Mouse (Mus musculus): ENCODE results near the gene Hps5. TPM values are rescaled to one million over a fixed set of nuclear protein-coding genes. Genes with fewer than 3 reads are reported as not detected.
A peak's percentile ranks its signal among the peaks of the same experiment; 100 is the strongest.

Hps5 gene
- polyA plus RNA-seq, 1 experiment from 2014 or later = 13.2 TPM

- no peak overlapping the region for H3K27ac ChIP-seq (replicated peaks)
- no peak overlapping the region for H3K4me2 ChIP-seq
- H3K4me3 ChIP-seq = no peak overlapping the region
- H3K27me3 ChIP-seq = no peaks in the 10 kb centered on the region
- H3K4me1 ChIP-seq (replicated peaks) = no peaks in the 10 kb centered on the region
- H3K9ac ChIP-seq = no peak overlapping the region
- no peaks in the 10 kb centered on the region for H3K9me3 ChIP-seq
- H3K36me3 ChIP-seq = peaks cover 85% of the 10 kb centered on the region
- ATAC-seq (ENCODE audit: low FRiP score, low read depth) = no peak
- WGBS = 92% methylated on average over 4 of the region's 4 CpGs
Measured at GRCm38 (mm10) chr7:46814012-46814411, 18.1 kb upstream of the Hps5 start.

GRCm38 (mm10) chr7:46810325-46810724 lies 14.5 kb upstream of the Hps5 start:
- H3K9me3 ChIP-seq = no peaks in the 10 kb centered on the region
- H3K27ac ChIP-seq (replicated peaks) = no peak overlapping the region
- H3K4me2 ChIP-seq = no peak overlapping the region
- H3K4me1 ChIP-seq (replicated peaks) = no peaks in the 10 kb centered on the region
- H3K36me3 ChIP-seq = peaks cover 71% of the 10 kb centered on the region
- no peaks in the 10 kb centered on the region for H3K27me3 ChIP-seq
- H3K4me3 ChIP-seq = no peak overlapping the region
- H3K9ac ChIP-seq = no peak overlapping the region
- ATAC-seq (ENCODE audit: low FRiP score, low read depth) = no peak
- WGBS = 97% methylated on average over 6 of the region's 6 CpGs

GRCm38 (mm10) chr7:46796779-46797178 lies 915 bp upstream of the Hps5 start:
- Histone ChIP-seq H3K9me3 (no peaks in the 10 kb centered on the region), H3K27me3 (no peaks in the 10 kb centered on the region), H3K9ac (peak overlapping the region; percentile 99), H3K36me3 (peaks cover 20% of the 10 kb centered on the region; the same call in 1 of the 2 replicates), H3K27ac (replicated peaks) (no peak overlapping the region), H3K4me3 (peak overlapping the region; percentile 100), H3K4me2 (peak overlapping the region; percentile 98), H3K4me1 (replicated peaks) (peaks cover 36% of the 10 kb centered on the region)
- 56% methylated on average over 6 of the region's 6 CpGs for WGBS
- no peak for ATAC-seq (ENCODE audit: low FRiP score, low read depth)

- Histone ChIP-seq H3K27ac (replicated peaks) (peak overlapping the region; percentile 87), H3K4me3 (peak overlapping the region; percentile 100), H3K9ac (peak overlapping the region; percentile 99), H3K4me2 (peak overlapping the region; percentile 98), H3K4me1 (replicated peaks) (peaks cover 36% of the 10 kb centered on the region), H3K36me3 (peaks cover 16% of the 10 kb centered on the region; the same call in 1 of the 2 replicates), H3K27me3 (no peaks in the 10 kb centered on the region), H3K9me3 (no peaks in the 10 kb centered on the region)
- under 1% methylated on average over 31 of the region's 31 CpGs for WGBS
- peak; percentile 80 for ATAC-seq (ENCODE audit: low FRiP score, low read depth)
Measured at GRCm38 (mm10) chr7:46796206-46796679, 379 bp upstream of the Hps5 start.

- WGBS = 88% methylated on average over 4 of the region's 4 CpGs
Measured at GRCm38 (mm10) chr7:46793871-46794270, 2.0 kb downstream of the Hps5 start.

GRCm38 (mm10) chr7:46789177-46789849 lies 6.6 kb downstream of the Hps5 start:
- ATAC-seq (ENCODE audit: low FRiP score, low read depth) = no peak
- H3K4me2 ChIP-seq = no peak overlapping the region
- H3K27ac ChIP-seq (replicated peaks) = no peak overlapping the region
- no peak overlapping the region for H3K9ac ChIP-seq
- H3K4me3 ChIP-seq = no peak overlapping the region
- H3K9me3 ChIP-seq = no peaks in the 10 kb centered on the region
- WGBS = 92% methylated on average over 5 of the region's 5 CpGs
- H3K36me3 ChIP-seq = peaks cover 50% of the 10 kb centered on the region
- H3K4me1 ChIP-seq (replicated peaks) = peaks cover 13% of the 10 kb centered on the region
- no peaks in the 10 kb centered on the region for H3K27me3 ChIP-seq

More at GRCm38 (mm10) chr7:46793871-46794270, 2.0 kb downstream of the Hps5 start:
- no peak overlapping the region for H3K4me3 ChIP-seq
- peaks cover 36% of the 10 kb centered on the region for H3K4me1 ChIP-seq (replicated peaks)
- no peak overlapping the region for H3K9ac ChIP-seq
- H3K27me3 ChIP-seq = no peaks in the 10 kb centered on the region
- no peaks in the 10 kb centered on the region for H3K9me3 ChIP-seq
- no peak for ATAC-seq (ENCODE audit: low FRiP score, low read depth)
- no peak overlapping the region for H3K27ac ChIP-seq (replicated peaks)
- H3K4me2 ChIP-seq = no peak overlapping the region
- H3K36me3 ChIP-seq = peaks cover 15% of the 10 kb centered on the region

- no peak overlapping the region for H3K4me2 ChIP-seq
- no peak overlapping the region for H3K27ac ChIP-seq (replicated peaks)
- no peaks in the 10 kb centered on the region for H3K27me3 ChIP-seq
- H3K4me3 ChIP-seq = no peak overlapping the region
- no peaks in the 10 kb centered on the region for H3K4me1 ChIP-seq (replicated peaks)
- no peak overlapping the region for H3K9ac ChIP-seq
- H3K9me3 ChIP-seq = no peaks in the 10 kb centered on the region
- no peak for ATAC-seq (ENCODE audit: low FRiP score, low read depth)
- peaks cover 83% of the 10 kb centered on the region for H3K36me3 ChIP-seq
- WGBS = 76% methylated on average over 4 of the region's 4 CpGs
Measured at GRCm38 (mm10) chr7:46770706-46771105, 25.2 kb downstream of the Hps5 start.

GRCm38 (mm10) chr7:46768451-46768850 lies 27.4 kb downstream of the Hps5 start:
- Histone ChIP-seq H3K4me3 (no peak overlapping the region), H3K27ac (replicated peaks) (no peak overlapping the region), H3K27me3 (no peaks in the 10 kb centered on the region), H3K9me3 (no peaks in the 10 kb centered on the region), H3K4me2 (no peak overlapping the region), H3K4me1 (replicated peaks) (no peaks in the 10 kb centered on the region), H3K9ac (no peak overlapping the region), H3K36me3 (peaks cover 80% of the 10 kb centered on the region)
- no peak for ATAC-seq (ENCODE audit: low FRiP score, low read depth)
- 96% methylated on average over 7 of the region's 7 CpGs for WGBS

GRCm38 (mm10) chr7:46767371-46767770 lies 28.5 kb downstream of the Hps5 start:
- Histone ChIP-seq H3K36me3 (peaks cover 82% of the 10 kb centered on the region), H3K4me3 (no peak overlapping the region), H3K27ac (replicated peaks) (no peak overlapping the region), H3K4me1 (replicated peaks) (no peaks in the 10 kb centered on the region), H3K27me3 (no peaks in the 10 kb centered on the region), H3K4me2 (no peak overlapping the region), H3K9me3 (no peaks in the 10 kb centered on the region), H3K9ac (no peak overlapping the region)
- ATAC-seq (ENCODE audit: low FRiP score, low read depth) = no peak

GRCm38 (mm10) chr7:46764672-46765071 lies 31.2 kb downstream of the Hps5 start:
- no peak overlapping the region for H3K4me2 ChIP-seq
- no peak for ATAC-seq (ENCODE audit: low FRiP score, low read depth)
- H3K27ac ChIP-seq (replicated peaks) = no peak overlapping the region
- no peak overlapping the region for H3K9ac ChIP-seq
- H3K36me3 ChIP-seq = peaks cover 79% of the 10 kb centered on the region
- 81% methylated on average over 8 of the region's 8 CpGs for WGBS
- H3K4me1 ChIP-seq (replicated peaks) = no peaks in the 10 kb centered on the region
- no peaks in the 10 kb centered on the region for H3K9me3 ChIP-seq
- no peaks in the 10 kb centered on the region for H3K27me3 ChIP-seq
- no peak overlapping the region for H3K4me3 ChIP-seq

GRCm38 (mm10) chr7:46762601-46763000 lies 33.3 kb downstream of the Hps5 start:
- peaks cover 60% of the 10 kb centered on the region for H3K36me3 ChIP-seq
- 96% methylated on average over 5 of the region's 5 CpGs for WGBS
- H3K9ac ChIP-seq = no peak overlapping the region
- no peak overlapping the region for H3K4me3 ChIP-seq
- no peak for ATAC-seq (ENCODE audit: low FRiP score, low read depth)
- H3K4me2 ChIP-seq = no peak overlapping the region
- H3K27ac ChIP-seq (replicated peaks) = no peak overlapping the region
- no peaks in the 10 kb centered on the region for H3K27me3 ChIP-seq
- H3K4me1 ChIP-seq (replicated peaks) = no peaks in the 10 kb centered on the region
- H3K9me3 ChIP-seq = no peaks in the 10 kb centered on the region

GRCm38 (mm10) chr7:46761049-46761795 lies 34.6 kb downstream of the Hps5 start:
- H3K27ac ChIP-seq (replicated peaks) = no peak overlapping the region
- 79% methylated on average over 11 of the region's 11 CpGs for WGBS
- no peak overlapping the region for H3K4me3 ChIP-seq
- peaks cover 47% of the 10 kb centered on the region for H3K36me3 ChIP-seq
- no peak for ATAC-seq (ENCODE audit: low FRiP score, low read depth)
- no peak overlapping the region for H3K4me2 ChIP-seq
- H3K4me1 ChIP-seq (replicated peaks) = no peaks in the 10 kb centered on the region
- H3K9me3 ChIP-seq = no peaks in the 10 kb centered on the region
- H3K9ac ChIP-seq = no peak overlapping the region
- no peaks in the 10 kb centered on the region for H3K27me3 ChIP-seq
